Mouse (Mus musculus) limb, embryonic 11.5 days (tissue): ENCODE data around the gene Ptchd4. TPM values are rescaled to one million over a fixed set of nuclear protein-coding genes. Genes with fewer than 3 reads are reported as not detected.

Experiments used
- ATAC-seq: fragments of 200-750 bp; cut with Nextera tagmentation; 2 replicates; pipeline ENCODE4 v1.8.0; 2017; ENCODE audit warnings: low read depth; ENCODE audit not compliant: insufficient number of reproducible peaks, low FRiP score, low TSS enrichment
- DNase-seq: peaks from one replicate; pipeline ENCODE4 v3.0.0-alpha.2; 2015; ENCODE audit warnings: low spot score
- H3K27ac ChIP-seq: fragments of 300-500 bp; sonication (generic); replicated peaks from 2 replicates; pipeline ENCODE4 v1.5.1; 2014; ENCODE audit warnings: low read depth, mild to moderate bottlenecking, low read length
- H3K27me3 ChIP-seq: fragments of 300-500 bp; sonication (generic); 2 replicates; pipeline ENCODE4 v1.6.1; 2014; ENCODE audit warnings: mild to moderate bottlenecking, low read length, mixed read lengths; ENCODE audit not compliant: control insufficient read depth, insufficient read depth
- H3K36me3 ChIP-seq: fragments of 300-500 bp; sonication (generic); 2 replicates; pipeline ENCODE4 v1.6.1; 2014; ENCODE audit warnings: mild to moderate bottlenecking, low read length, moderate library complexity, mixed read lengths; ENCODE audit not compliant: control insufficient read depth, insufficient read depth
- H3K4me1 ChIP-seq: fragments of 300-500 bp; sonication (generic); 2 replicates; pipeline ENCODE4 v1.6.1; 2014; ENCODE audit warnings: low read length, mixed read lengths; ENCODE audit not compliant: control insufficient read depth, insufficient read depth
- H3K4me2 ChIP-seq: fragments of 300-500 bp; sonication (generic); 2 replicates; pipeline ENCODE4 v1.6.1; 2014; ENCODE audit warnings: low read depth, mild to moderate bottlenecking, moderate library complexity; ENCODE audit not compliant: severe bottlenecking
- H3K4me3 ChIP-seq: fragments of 300-500 bp; sonication (generic); 2 replicates; pipeline ENCODE4 v1.5.1; 2014; ENCODE audit warnings: low read depth, low read length
- H3K9ac ChIP-seq: fragments of 300-500 bp; sonication (generic); 2 replicates; pipeline ENCODE4 v1.6.1; 2014; ENCODE audit warnings: mild to moderate bottlenecking, low read length
- H3K9me3 ChIP-seq: fragments of 300-500 bp; sonication (generic); 2 replicates; pipeline ENCODE4 v1.6.1; 2016; ENCODE audit warnings: low read length; ENCODE audit not compliant: control insufficient read depth
- WGBS: fragments of 180-500 bp; shearing (Covaris S2); extraction: QIAGEN DNeasy Blood & Tissue Kit; methylation state at CpG from one replicate; pipeline ENCODE4 v1.1.7; 2014; 5-methylcytosine and 5-hydroxymethylcytosine counted together
- polyA plus RNA-seq: library from polyadenylated mRNA; unstranded; fragments of >200 nt; fragmentation: Nextera tagmentation; extraction: Ambion mirVana; gene quantifications from 2 replicates; pipeline ENCODE4 v1.2.1, GENCODE M21; 2014

Ptchd4 gene
- polyA plus RNA-seq, 1 experiment from 2014 or later = 1.1 TPM

- DNase-seq = no peak
- Histone ChIP-seq H3K4me1 (no peaks in the 10 kb centered on the region), H3K4me3 (no peak overlapping the region), H3K27me3 (no peaks in the 10 kb centered on the region), H3K9me3 (no peaks in the 10 kb centered on the region), H3K4me2 (no peak overlapping the region), H3K36me3 (no peaks in the 10 kb centered on the region), H3K27ac (no peak overlapping the region), H3K9ac (no peak overlapping the region)
- WGBS = 90% methylated on average over 6 of the region's 6 CpGs
- no peak for ATAC-seq
Observed at GRCm38 (mm10) chr17:42363085-42363710, 47.5 kb downstream of the Ptchd4 start.

- 56% methylated on average over 1 of the region's 1 CpGs for WGBS
- H3K27me3 ChIP-seq = no peaks in the 10 kb centered on the region
- H3K9ac ChIP-seq = no peak overlapping the region
- no peaks in the 10 kb centered on the region for H3K36me3 ChIP-seq
- H3K27ac ChIP-seq = no peak overlapping the region
- no peaks in the 10 kb centered on the region for H3K4me1 ChIP-seq
- DNase-seq = no peak
- no peak overlapping the region for H3K4me3 ChIP-seq
- no peaks in the 10 kb centered on the region for H3K9me3 ChIP-seq
- H3K4me2 ChIP-seq = no peak overlapping the region
- ATAC-seq = no peak
Observed at GRCm38 (mm10) chr17:42364716-42365115, 49.0 kb downstream of the Ptchd4 start.

- ATAC-seq (no peak), DNase-seq (no peak)
- Histone ChIP-seq H3K9me3 (no peaks in the 10 kb centered on the region), H3K9ac (no peak overlapping the region), H3K36me3 (no peaks in the 10 kb centered on the region), H3K4me3 (no peak overlapping the region), H3K4me2 (no peak overlapping the region), H3K27ac (no peak overlapping the region), H3K27me3 (no peaks in the 10 kb centered on the region), H3K4me1 (no peaks in the 10 kb centered on the region)
- 94% methylated on average over 4 of the region's 4 CpGs for WGBS
Observed at GRCm38 (mm10) chr17:42374881-42375280, 59.1 kb downstream of the Ptchd4 start.

GRCm38 (mm10) chr17:42393086-42393485 lies 77.3 kb downstream of the Ptchd4 start:
- no peaks in the 10 kb centered on the region for H3K27me3 ChIP-seq
- no peak overlapping the region for H3K9ac ChIP-seq
- no peaks in the 10 kb centered on the region for H3K36me3 ChIP-seq
- no peak overlapping the region for H3K4me2 ChIP-seq
- no peaks in the 10 kb centered on the region for H3K4me1 ChIP-seq
- DNase-seq = no peak
- no peak overlapping the region for H3K27ac ChIP-seq
- H3K4me3 ChIP-seq = no peak overlapping the region
- H3K9me3 ChIP-seq = no peaks in the 10 kb centered on the region
- ATAC-seq = no peak

GRCm38 (mm10) chr17:42395299-42395698 lies 79.6 kb downstream of the Ptchd4 start:
- Histone ChIP-seq H3K27ac (no peak overlapping the region), H3K4me1 (no peaks in the 10 kb centered on the region), H3K9me3 (no peaks in the 10 kb centered on the region), H3K36me3 (no peaks in the 10 kb centered on the region), H3K9ac (no peak overlapping the region), H3K4me3 (no peak overlapping the region), H3K4me2 (no peak overlapping the region), H3K27me3 (no peaks in the 10 kb centered on the region)
- 82% methylated on average over 3 of the region's 3 CpGs for WGBS
- DNase-seq (no peak), ATAC-seq (no peak)

GRCm38 (mm10) chr17:42418449-42418848 lies 102.7 kb downstream of the Ptchd4 start:
- ATAC-seq = no peak
- Histone ChIP-seq H3K4me1 (no peaks in the 10 kb centered on the region), H3K36me3 (no peaks in the 10 kb centered on the region), H3K4me3 (no peak overlapping the region), H3K27ac (no peak overlapping the region), H3K27me3 (no peaks in the 10 kb centered on the region), H3K9ac (no peak overlapping the region), H3K9me3 (no peaks in the 10 kb centered on the region), H3K4me2 (no peak overlapping the region)
- 88% methylated on average over 1 of the region's 1 CpGs for WGBS
- no peak for DNase-seq

GRCm38 (mm10) chr17:42427961-42428360 lies 112.2 kb downstream of the Ptchd4 start:
- DNase-seq (no peak), ATAC-seq (no peak)
- 84% methylated on average over 1 of the region's 1 CpGs for WGBS

GRCm38 (mm10) chr17:42430380-42430779 lies 114.6 kb downstream of the Ptchd4 start:
- no peak for ATAC-seq
- no peaks in the 10 kb centered on the region for H3K4me1 ChIP-seq
- no peak overlapping the region for H3K4me2 ChIP-seq
- no peaks in the 10 kb centered on the region for H3K36me3 ChIP-seq
- H3K9me3 ChIP-seq = no peaks in the 10 kb centered on the region
- WGBS = 88% methylated on average over 2 of the region's 2 CpGs
- no peak overlapping the region for H3K27ac ChIP-seq
- H3K9ac ChIP-seq = no peak overlapping the region
- H3K27me3 ChIP-seq = no peaks in the 10 kb centered on the region
- DNase-seq = no peak
- no peak overlapping the region for H3K4me3 ChIP-seq

More at GRCm38 (mm10) chr17:42427961-42428360, 112.2 kb downstream of the Ptchd4 start:
- no peaks in the 10 kb centered on the region for H3K36me3 ChIP-seq
- H3K9me3 ChIP-seq = no peaks in the 10 kb centered on the region
- H3K27me3 ChIP-seq = no peaks in the 10 kb centered on the region
- H3K9ac ChIP-seq = no peak overlapping the region
- H3K4me3 ChIP-seq = no peak overlapping the region
- no peak overlapping the region for H3K27ac ChIP-seq
- H3K4me1 ChIP-seq = no peaks in the 10 kb centered on the region
- H3K4me2 ChIP-seq = no peak overlapping the region

GRCm38 (mm10) chr17:42452235-42452634 lies 136.5 kb downstream of the Ptchd4 start:
- 82% methylated on average over 2 of the region's 2 CpGs for WGBS
- Histone ChIP-seq H3K4me2 (no peak overlapping the region), H3K27ac (no peak overlapping the region), H3K27me3 (no peaks in the 10 kb centered on the region), H3K36me3 (no peaks in the 10 kb centered on the region), H3K4me1 (no peaks in the 10 kb centered on the region), H3K9ac (no peak overlapping the region), H3K9me3 (no peaks in the 10 kb centered on the region), H3K4me3 (no peak overlapping the region)
- ATAC-seq = no peak
- DNase-seq = no peak
